Mouse (Mus musculus) hematopoietic stem cell, adult 5-6 weeks (primary cell): ENCODE data around the gene Ltc4s. TPM values are rescaled to one million over a fixed set of nuclear protein-coding genes. Genes with fewer than 3 reads are reported as not detected.

Experiments
- ATAC-seq, 2 experiments: fragments of 125-278 bp in 1 of 2; replicated peaks in 1 of 2; 2 replicates each; pipeline ENCODE4 v1.8.0; 2016 to 2017; ENCODE audit warnings: inconsistent platforms in 2 of 2, mild to moderate bottlenecking in 2 of 2, moderate number of reproducible peaks in 2 of 2, low read depth in 1 of 2, moderate TSS enrichment in 1 of 2; ENCODE audit not compliant: low FRiP score in 2 of 2, poor library complexity in 2 of 2, severe bottlenecking in 2 of 2, insufficient read depth in 1 of 2, low TSS enrichment in 1 of 2
- total RNA-seq: library from RNA; stranded (forward); fragments of 172-1452, 232-1000 nt; gene quantifications from 2 replicates; pipeline ENCODE4 v1.2.3, GENCODE M21; 2017

The Ltc4s gene
- total RNA-seq, result 4.3 and 12.0 TPM in 2 replicates

GRCm38 (mm10) chr11:50238324-50238723, at the start of gene Ltc4s:
TSS of gene Ltc4s (minus strand) at chr11:50238616.
- peak in 1 of 2 experiments; percentile 38; a peak in 1 of 4 replicates for ATAC-seq

DNA sequence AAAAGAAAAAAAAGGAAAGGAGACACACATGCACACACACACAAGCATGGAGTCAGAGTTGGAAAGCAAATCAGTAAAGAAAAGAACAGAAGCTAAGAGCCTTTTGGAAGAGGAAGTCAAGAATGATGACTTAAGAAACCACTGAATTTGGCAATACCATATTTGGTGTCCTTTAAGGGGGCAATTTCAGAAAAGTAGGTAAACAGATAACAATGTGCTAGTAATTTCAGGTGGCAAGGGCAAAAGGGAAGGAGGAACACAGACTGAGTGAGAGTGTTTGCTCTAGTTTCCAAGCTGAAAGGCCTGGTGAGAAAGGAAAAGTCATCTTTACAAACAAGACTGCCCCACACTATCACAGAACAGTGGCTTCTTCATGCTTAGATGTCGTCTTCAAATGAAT, 48.0 kb upstream of the Ltc4s start:
- peak; percentile 53 to 58; a peak in 3 of 4 replicates for ATAC-seq

GRCm38 (mm10) chr11:50285696-50286095, 47.3 kb upstream of the Ltc4s start:
- ATAC-seq, result no peak

DNA sequence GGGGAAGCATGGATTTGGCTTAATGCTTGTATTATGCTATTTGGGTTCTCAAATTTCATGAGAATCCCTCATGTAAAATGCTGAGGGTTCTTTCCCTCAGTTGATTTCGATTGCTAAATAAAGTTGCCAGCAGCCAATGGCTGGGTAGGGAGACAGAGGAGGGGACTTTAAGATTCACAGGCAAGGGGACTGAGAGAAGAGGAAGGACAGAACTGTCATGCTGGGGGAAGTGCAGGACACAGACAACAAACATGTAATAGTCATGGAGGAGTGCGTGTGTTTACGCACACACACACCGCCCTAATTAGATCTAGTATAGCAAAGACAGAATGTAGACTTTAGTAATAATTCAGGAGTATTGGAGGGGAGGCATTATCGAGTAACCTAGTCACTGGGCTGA, 46.8 kb upstream of the Ltc4s start:
- no peak; a peak in 1 of 4 replicates for ATAC-seq

DNA sequence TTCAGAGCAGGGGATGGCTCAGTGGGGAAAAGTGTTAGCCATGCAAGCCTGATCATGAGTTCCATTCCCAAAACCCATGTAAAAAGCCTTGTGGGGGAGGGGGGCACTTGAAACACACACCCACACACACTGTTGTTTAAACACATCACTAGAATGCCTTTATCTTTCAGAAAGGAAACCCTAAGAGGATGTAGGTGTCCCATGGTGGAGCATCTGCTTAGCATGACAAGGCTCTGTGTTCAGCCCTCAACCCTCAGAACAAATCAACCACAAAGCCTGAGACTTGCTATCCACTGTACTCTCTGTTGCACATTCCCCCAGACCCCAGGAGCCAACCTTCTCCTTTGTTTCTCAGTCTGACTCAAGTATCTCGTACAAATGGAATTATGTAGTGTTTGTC, 41.6 kb upstream of the Ltc4s start:
- ATAC-seq, result no peak

DNA sequence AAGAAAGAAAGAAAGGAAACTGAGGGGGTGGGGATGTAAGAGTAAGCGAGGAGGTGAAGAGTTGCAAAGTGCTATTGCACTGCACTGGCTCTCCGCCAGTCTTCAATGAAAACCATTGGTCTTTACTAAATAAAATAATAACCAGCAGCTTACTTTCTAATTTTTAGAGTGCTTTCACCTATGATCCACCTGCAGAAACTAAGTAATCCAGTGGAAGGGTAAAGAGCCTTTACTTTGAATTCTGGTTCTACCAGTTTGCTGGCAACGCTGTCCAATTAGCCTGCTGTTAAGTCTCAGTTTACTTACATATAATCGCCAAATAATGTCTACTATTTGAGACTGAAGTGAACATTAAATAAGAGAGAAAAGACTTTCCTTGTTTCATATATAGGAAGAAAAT, 40.6 kb upstream of the Ltc4s start:
- ATAC-seq, result no peak

GRCm38 (mm10) chr11:50277706-50278105, 39.3 kb upstream of the Ltc4s start:
- no peak for ATAC-seq

DNA sequence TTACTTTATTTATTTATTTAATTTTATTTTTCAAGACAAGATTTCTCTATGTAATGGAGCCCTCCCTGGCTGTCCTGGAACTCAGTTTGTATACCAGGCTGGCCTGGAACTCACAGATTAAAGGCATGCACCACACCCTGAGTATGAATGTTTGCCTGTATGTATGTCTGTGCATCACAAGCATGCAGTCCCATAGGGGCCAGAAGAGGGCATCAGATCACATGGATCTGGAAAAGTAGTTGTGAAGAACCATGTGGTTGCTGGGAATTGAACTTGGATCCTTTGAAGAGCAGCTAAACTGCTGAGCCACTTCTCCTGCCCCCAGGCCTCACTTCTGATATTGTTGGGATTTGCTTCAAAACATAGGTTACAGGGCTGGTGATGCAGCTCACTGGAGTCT, 38.6 kb upstream of the Ltc4s start:
- no peak for ATAC-seq

DNA sequence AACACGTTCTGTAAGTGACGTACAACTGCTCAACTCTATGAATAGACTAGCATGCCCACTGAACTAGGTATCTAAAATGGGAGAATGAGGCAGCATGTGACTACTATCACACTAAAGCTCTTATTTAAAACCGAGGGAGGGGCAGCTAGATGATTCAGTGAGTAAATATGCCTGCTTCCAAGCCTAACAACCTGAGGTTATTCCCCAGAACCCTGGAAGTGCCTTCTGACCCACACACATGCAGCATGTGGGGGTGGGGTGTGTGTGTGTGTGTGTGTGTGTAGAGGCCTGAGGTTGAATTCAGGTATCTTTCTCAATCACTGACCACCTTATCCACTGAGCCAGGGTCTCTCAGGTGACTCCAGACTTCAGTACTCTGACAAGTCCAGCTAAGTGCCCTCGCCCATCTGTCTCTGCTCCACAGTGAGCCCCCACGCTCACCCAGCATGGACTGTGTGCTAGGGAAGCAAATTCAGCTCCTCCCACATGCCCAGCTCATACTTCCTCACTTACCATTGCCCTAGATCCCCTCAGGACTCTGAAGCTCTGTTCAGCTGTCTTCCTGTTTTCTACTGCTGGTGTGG, 37.2 kb upstream of the Ltc4s start:
- peak; percentile 75 to 76 for ATAC-seq

GRCm38 (mm10) chr11:50275077-50275476, 36.7 kb upstream of the Ltc4s start:
- ATAC-seq, result no peak

DNA sequence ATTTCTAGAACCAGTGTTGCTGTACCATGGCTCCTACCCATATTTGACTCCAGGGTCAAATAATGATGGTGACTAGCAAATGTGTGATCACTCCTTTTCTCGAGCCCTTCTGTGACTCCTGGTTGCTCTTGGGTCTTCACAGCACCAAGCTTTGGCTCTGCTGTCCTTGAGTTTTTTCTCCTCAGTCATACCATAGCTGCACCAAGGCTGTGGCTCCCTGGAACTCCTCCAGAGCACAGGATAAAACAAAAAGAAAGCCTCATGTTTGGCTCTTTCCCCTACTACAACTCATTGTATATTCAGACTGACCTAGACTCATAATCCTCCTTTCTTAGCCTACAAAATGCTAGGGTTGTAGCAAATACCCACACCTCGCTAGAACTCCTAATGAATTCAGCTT, 34.4 kb upstream of the Ltc4s start:
- no peak for ATAC-seq

- no peak for ATAC-seq
Measured at GRCm38 (mm10) chr11:50269885-50270284, 31.5 kb upstream of the Ltc4s start.

GRCm38 (mm10) chr11:50269163-50269562, 30.7 kb upstream of the Ltc4s start:
- ATAC-seq, result no peak

- ATAC-seq, result no peak
Measured at GRCm38 (mm10) chr11:50266997-50267396, 28.6 kb upstream of the Ltc4s start.

DNA sequence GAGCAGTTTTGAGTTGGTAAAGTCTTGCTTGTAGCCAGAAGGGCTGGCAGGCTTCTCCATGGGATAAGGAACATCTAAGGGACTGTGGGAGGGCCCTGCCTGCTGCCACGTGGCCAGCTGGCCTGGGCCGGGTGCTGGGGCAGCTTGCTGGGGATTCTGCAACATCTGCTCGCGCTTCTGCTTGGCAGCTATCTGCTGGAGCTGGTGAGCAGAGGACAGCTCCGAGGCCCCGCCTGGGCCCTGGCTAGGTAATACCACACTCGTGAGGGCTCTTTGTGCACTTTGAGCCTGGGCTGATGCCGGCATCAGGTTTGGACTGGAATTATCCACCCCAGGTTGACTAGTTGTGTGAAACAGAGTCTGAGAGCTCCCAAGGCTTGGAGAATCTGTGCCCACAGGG, 27.5 kb upstream of the Ltc4s start:
- no peak for ATAC-seq

DNA sequence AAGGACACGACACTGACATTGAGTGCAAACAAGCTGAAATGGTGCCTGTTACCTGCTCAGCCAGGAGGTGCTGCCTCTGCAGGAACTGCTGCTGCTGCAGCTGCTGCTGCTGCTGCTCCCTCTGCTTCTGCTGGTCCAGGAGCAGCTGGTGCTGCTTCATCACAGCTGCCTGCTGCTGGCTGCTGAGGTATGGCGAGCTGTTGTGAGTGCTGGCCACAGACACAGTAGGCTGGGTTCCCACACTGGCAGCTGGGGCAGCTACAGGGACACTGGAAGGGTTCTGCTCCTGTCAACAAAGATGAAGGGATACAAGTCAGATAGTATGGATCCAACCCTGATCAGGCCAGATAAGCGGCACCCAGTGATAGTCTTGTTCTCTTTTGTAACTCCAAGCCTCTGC, 24.8 kb upstream of the Ltc4s start:
- ATAC-seq, result no peak

DNA sequence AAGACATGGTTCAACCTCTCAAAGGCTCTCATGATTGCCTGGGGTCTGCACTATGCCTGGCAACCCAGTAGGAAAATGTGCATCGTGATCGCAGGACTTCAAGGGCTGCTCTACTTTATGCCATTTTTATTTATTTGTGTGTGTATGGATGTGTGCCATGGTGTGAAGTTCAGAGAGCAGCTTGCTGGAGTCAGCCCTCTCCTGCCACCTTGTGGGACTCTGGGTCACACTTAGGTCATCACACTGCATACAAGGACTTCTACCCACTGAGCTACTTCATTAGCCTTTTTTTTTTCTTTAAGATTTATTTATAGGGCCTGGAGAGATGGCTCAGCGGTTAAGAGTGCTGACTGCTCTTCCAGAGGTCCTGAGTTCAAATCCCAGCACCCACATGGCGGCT, 23.6 kb upstream of the Ltc4s start:
- peak; percentile 68 to 70 for ATAC-seq

- no peak for ATAC-seq
Measured at GRCm38 (mm10) chr11:50258310-50258709, 19.9 kb upstream of the Ltc4s start.

- ATAC-seq, result peak; percentile 57 to 67; a peak in 3 of 4 replicates
Measured at GRCm38 (mm10) chr11:50256615-50257014, 18.2 kb upstream of the Ltc4s start.
